Mouse (Mus musculus): Measurements from ENCODE around the gene Syngr2.

DNA sequence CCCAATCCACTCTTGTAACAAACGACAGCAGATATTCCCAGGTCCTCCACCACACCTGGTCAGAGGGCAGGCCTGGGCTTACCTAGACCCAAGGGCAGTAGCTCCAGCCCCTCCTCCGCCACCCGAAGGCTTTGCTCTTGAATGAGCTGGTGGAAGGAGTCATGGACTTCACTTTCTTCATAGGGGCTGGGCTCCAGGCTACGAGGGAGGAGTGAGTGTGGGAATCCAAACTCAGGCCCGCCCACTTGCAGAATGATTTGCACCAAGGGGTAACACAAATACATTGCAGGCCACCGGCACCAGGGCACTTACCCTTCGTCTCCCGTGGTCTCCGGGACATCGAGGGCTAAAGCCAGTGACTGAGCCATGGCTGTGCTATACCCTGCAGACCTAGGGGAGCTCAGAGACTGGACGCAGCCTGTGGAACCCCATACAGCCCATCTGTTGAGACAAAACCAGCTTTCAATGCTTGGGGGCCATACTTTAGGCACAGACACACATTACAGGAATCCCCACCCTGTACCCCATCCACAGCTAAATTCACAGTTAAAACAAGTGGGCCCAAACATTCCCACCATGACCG, 30.5 kb upstream of the Syngr2 start:
- TF ChIP-seq CTCF (IDR thresholded peaks at IDR 0.05; ENCODE audit: borderline replicate concordance, extremely low read depth, insufficient read depth, insufficient read length) (no peak), POLR2A (IDR thresholded peaks at IDR 0.05; ENCODE audit: borderline replicate concordance, extremely low read depth, insufficient read depth, insufficient read length, poor library complexity, severe bottlenecking) (no peak)

Data from brain, embryonic 14.5 days (tissue).